Mouse (Mus musculus) myocyte (in vitro differentiated cells): Measurements from ENCODE around the gene Tmem79. TPM values are rescaled to one million over a fixed set of nuclear protein-coding genes. Genes with fewer than 3 reads are reported as not detected.
A peak's percentile ranks its signal among the peaks of the same experiment; 100 is the strongest.

Experiments used
- H3K27me3 ChIP-seq: one replicate; pipeline ENCODE4 v1.6.1; 2011; ENCODE audit not compliant: control insufficient read depth, insufficient read depth, insufficient read length
- H3K36me3 ChIP-seq: one replicate; pipeline ENCODE4 v1.6.1; 2011; ENCODE audit not compliant: control insufficient read depth, insufficient read depth
- H3K4me2 ChIP-seq: one replicate; pipeline ENCODE4 v1.6.1; 2011; ENCODE audit warnings: low read depth, control low read depth
- H3K4me3 ChIP-seq: one replicate; pipeline ENCODE4 v1.5.1; 2011; ENCODE audit warnings: mild to moderate bottlenecking, control low read depth, moderate library complexity
- H3K79me2 ChIP-seq: one replicate; pipeline ENCODE4 v1.6.1; 2011; ENCODE audit not compliant: control insufficient read depth, insufficient read depth
- H3ac ChIP-seq: one replicate; pipeline ENCODE4 v1.6.1; 2011; ENCODE audit not compliant: control insufficient read depth, insufficient read length
- CEBPB ChIP-seq: IDR thresholded peaks from 2 replicates; pipeline ENCODE4 v1.6.1; 2011; ENCODE audit warnings: mild to moderate bottlenecking, moderate library complexity; ENCODE audit not compliant: poor library complexity, insufficient read depth, severe bottlenecking
- E2F4 ChIP-seq: IDR thresholded peaks from one replicate; pipeline ENCODE4 v1.6.1; 2011; ENCODE audit warnings: mild to moderate bottlenecking, control low read depth, moderate library complexity; ENCODE audit not compliant: insufficient read depth
- MAX ChIP-seq: IDR thresholded peaks from one replicate; pipeline ENCODE4 v1.6.1; 2011; ENCODE audit warnings: low read depth, mild to moderate bottlenecking, control low read depth
- MYOD1 ChIP-seq, 3 experiments: IDR thresholded peaks; one replicate each; pipeline ENCODE4 v1.6.1; 2011; ENCODE audit warnings: control low read depth in 2 of 3, low read depth in 2 of 3, mild to moderate bottlenecking in 2 of 3, moderate library complexity in 1 of 3; ENCODE audit not compliant: insufficient read length in 2 of 3, control insufficient read depth in 1 of 3
- MYOG ChIP-seq, 3 experiments: IDR thresholded peaks; one replicate each; pipeline ENCODE4 v1.6.1; 2011; ENCODE audit warnings: control low read depth in 2 of 3, low read depth in 2 of 3, mild to moderate bottlenecking in 2 of 3; ENCODE audit not compliant: insufficient read length in 2 of 3, control insufficient read depth in 1 of 3, insufficient read depth in 1 of 3
- POLR2A ChIP-seq: IDR thresholded peaks from one replicate; pipeline ENCODE4 v1.6.1; 2011; ENCODE audit warnings: low read depth, mild to moderate bottlenecking, control low read depth, moderate library complexity; ENCODE audit not compliant: insufficient read length
- POLR2AphosphoS2 ChIP-seq: IDR thresholded peaks from one replicate; pipeline ENCODE4 v1.6.1; 2011; ENCODE audit warnings: low read depth, control low read depth; ENCODE audit not compliant: insufficient read length
- REST ChIP-seq: IDR thresholded peaks from one replicate; pipeline ENCODE4 v1.6.1; 2011; ENCODE audit warnings: mild to moderate bottlenecking, control low read depth, moderate library complexity; ENCODE audit not compliant: insufficient read depth, insufficient read length
- SRF ChIP-seq: IDR thresholded peaks from one replicate; pipeline ENCODE4 v1.6.1; 2011; ENCODE audit warnings: low read depth; ENCODE audit not compliant: control insufficient read depth, insufficient read length
- TCF12 ChIP-seq: IDR thresholded peaks from one replicate; pipeline ENCODE4 v1.6.1; 2011; ENCODE audit warnings: mild to moderate bottlenecking, control low read depth; ENCODE audit not compliant: poor library complexity, insufficient read depth, severe bottlenecking
- TCF3 ChIP-seq: IDR thresholded peaks from one replicate; pipeline ENCODE4 v1.6.1; 2011; ENCODE audit warnings: low read depth, control low read depth; ENCODE audit not compliant: insufficient read length
- USF1 ChIP-seq: IDR thresholded peaks from one replicate; pipeline ENCODE4 v1.6.1; 2011; ENCODE audit warnings: low read depth, mild to moderate bottlenecking, control low read depth, moderate library complexity
- polyA plus RNA-seq: library from polyadenylated mRNA; unstranded; fragments of >200 nt; fragmentation: generic; extraction: Trizol; gene quantifications from one replicate; pipeline ENCODE4 v1.2.1, GENCODE M21; 2012; ENCODE audit warnings: missing spikeins

Tmem79 gene
- polyA plus RNA-seq, 1 experiment: 2.3 TPM

- no peak overlapping the region for H3K4me3 ChIP-seq
- no peak overlapping the region for H3ac ChIP-seq
- H3K79me2 ChIP-seq: peaks cover 16% of the 10 kb centered on the region
- TF ChIP-seq E2F4 (no peak), TCF12 (no peak), MYOD1 (IDR thresholded peaks at IDR 0.05; ENCODE audit: control insufficient read depth in 1 of 3, insufficient read length in 2 of 3, low read depth in 2 of 3) (no peak), CEBPB (no peak), POLR2AphosphoS2 (no peak), MYOG (IDR thresholded peaks at IDR 0.05; ENCODE audit: control insufficient read depth in 1 of 3, insufficient read depth in 1 of 3, insufficient read length in 2 of 3, low read depth in 2 of 3) (no peak), POLR2A (no peak)
- no peak overlapping the region for H3K4me2 ChIP-seq
- peaks cover 6% of the 10 kb centered on the region for H3K36me3 ChIP-seq
- no peaks in the 10 kb centered on the region for H3K27me3 ChIP-seq
These were observed 7.0 kb downstream of the Tmem79 start for GRCm38 (mm10) chr3:88328956-88329355.

GRCm38 (mm10) chr3:88324951-88325405, 11.0 kb downstream of the Tmem79 start, which contains the start of gene Glmp:
Gene Glmp, plus strand, starts transcription at chr3:88325023.
- Histone ChIP-seq H3K79me2 (peaks cover 16% of the 10 kb centered on the region), H3K36me3 (peaks cover 36% of the 10 kb centered on the region), H3K27me3 (no peaks in the 10 kb centered on the region), H3K4me2 (peak within 1 kb of the TSS; percentile 88), H3ac (peak within 1 kb of the TSS; percentile 29), H3K4me3 (peak within 1 kb of the TSS; percentile 73)
- no peak for TF ChIP-seq CEBPB
- TF ChIP-seq SRF: no peak
- TF ChIP-seq POLR2AphosphoS2: peak; percentile 81
- TF ChIP-seq POLR2A: peak; percentile 71
- peak; percentile 97 for TF ChIP-seq USF1

DNA sequence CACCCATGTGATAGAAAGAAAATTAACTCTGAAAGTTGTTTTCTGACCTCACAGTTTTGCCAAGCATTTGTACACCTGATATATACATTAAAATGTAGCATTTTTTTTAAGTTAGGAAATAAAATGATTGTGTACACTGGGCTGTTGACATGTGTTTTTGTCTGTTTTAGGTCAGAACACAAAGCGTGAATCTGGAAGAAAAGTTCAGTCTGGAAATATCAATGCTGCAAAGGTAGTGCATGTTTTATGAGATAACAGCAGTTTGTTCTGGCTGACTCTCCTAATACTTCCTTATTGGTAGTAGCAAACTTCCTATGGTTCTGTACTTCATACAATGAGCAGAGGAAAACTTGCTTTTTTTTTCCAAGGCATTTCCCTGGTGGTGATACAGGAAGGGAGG, 36.8 kb downstream of the Tmem79 start:
- Histone ChIP-seq H3K4me2 (no peak overlapping the region), H3K36me3 (peaks cover 52% of the 10 kb centered on the region), H3K27me3 (no peaks in the 10 kb centered on the region), H3K79me2 (peaks cover 44% of the 10 kb centered on the region), H3ac (no peak overlapping the region), H3K4me3 (peak overlapping the region; percentile 78)
- TF ChIP-seq POLR2AphosphoS2 (no peak), REST (no peak), SRF (no peak), POLR2A (no peak), MAX (no peak), E2F4 (no peak), TCF12 (no peak)

GRCm38 (mm10) chr3:88297321-88297851, 38.6 kb downstream of the Tmem79 start:
- Histone ChIP-seq H3K4me2 (peak overlapping the region; percentile 90), H3ac (peak overlapping the region; percentile 29), H3K36me3 (peaks cover 34% of the 10 kb centered on the region), H3K4me3 (peak overlapping the region; percentile 78), H3K27me3 (no peaks in the 10 kb centered on the region), H3K79me2 (peaks cover 44% of the 10 kb centered on the region)
- TF ChIP-seq MAX (no peak), SRF (no peak), MYOG (IDR thresholded peaks at IDR 0.05; ENCODE audit: control insufficient read depth in 1 of 3, insufficient read depth in 1 of 3, insufficient read length in 2 of 3, low read depth in 2 of 3) (no peak), TCF12 (no peak), TCF3 (no peak), CEBPB (no peak), USF1 (no peak), E2F4 (no peak), POLR2AphosphoS2 (no peak), POLR2A (no peak), MYOD1 (IDR thresholded peaks at IDR 0.05; ENCODE audit: control insufficient read depth in 1 of 3, insufficient read length in 2 of 3, low read depth in 2 of 3) (no peak), REST (no peak)

GRCm38 (mm10) chr3:88296561-88297318, 39.2 kb downstream of the Tmem79 start, which contains the start of the genes Tsacc and Cct3:
Gene Tsacc, minus strand, starts transcription at chr3:88296999.
Gene Cct3, plus strand, starts transcription at chr3:88297116.
- Histone ChIP-seq H3ac (peak within 1 kb of the TSS; percentile 29), H3K36me3 (peaks cover 28% of the 10 kb centered on the region), H3K4me3 (peak within 1 kb of the TSS; percentile 78), H3K27me3 (no peaks in the 10 kb centered on the region), H3K4me2 (peak within 1 kb of the TSS; percentile 90), H3K79me2 (peaks cover 44% of the 10 kb centered on the region)
- no peak for TF ChIP-seq TCF3
- TF ChIP-seq POLR2A: peak; percentile 80
- TF ChIP-seq CEBPB: no peak
- no peak for TF ChIP-seq USF1
- TF ChIP-seq POLR2AphosphoS2: peak; percentile 89
- peak; percentile 18 for TF ChIP-seq REST
- TF ChIP-seq MYOG (IDR thresholded peaks at IDR 0.05; ENCODE audit: control insufficient read depth in 1 of 3, insufficient read depth in 1 of 3, insufficient read length in 2 of 3, low read depth in 2 of 3): no peak
- TF ChIP-seq SRF: peak; percentile 94
- TF ChIP-seq E2F4: no peak
- no peak for TF ChIP-seq TCF12
- TF ChIP-seq MAX: no peak
- no peak for TF ChIP-seq MYOD1 (IDR thresholded peaks at IDR 0.05; ENCODE audit: control insufficient read depth in 1 of 3, insufficient read length in 2 of 3, low read depth in 2 of 3)
